Mouse (Mus musculus) CH12.LX (cell line): ENCODE results near the gene Maco1. TPM values are rescaled to one million over a fixed set of nuclear protein-coding genes. Genes with fewer than 3 reads are reported as not detected.

Source experiments
- DNase-seq: peaks from one replicate; pipeline ENCODE4 v3.0.0-alpha.2; 2013; ENCODE audit errors: extremely low read depth
- H3K27ac ChIP-seq: 2 replicates; pipeline ENCODE4 v1.5.1; 2012; ENCODE audit warnings: low read depth, mild to moderate bottlenecking, control low read depth, moderate library complexity; ENCODE audit not compliant: insufficient read depth
- H3K27me3 ChIP-seq: replicated peaks from 2 replicates; pipeline ENCODE3; 2012; ENCODE audit warnings: inconsistent platforms
- H3K36me3 ChIP-seq, 2 experiments: replicated peaks in 1 of 2; 2 replicates each; pipeline versions ENCODE3 to v1.6.1; 2012; ENCODE audit warnings: inconsistent platforms in 1 of 2, low read length in 1 of 2, mild to moderate bottlenecking in 1 of 2, mixed read lengths in 1 of 2, moderate library complexity in 1 of 2; ENCODE audit not compliant: control insufficient read depth in 1 of 2, insufficient read depth in 1 of 2
- H3K4me1 ChIP-seq, 2 experiments: 2 replicates each; pipeline ENCODE4 v1.6.1; 2012; ENCODE audit warnings: inconsistent platforms in 1 of 2, moderate library complexity in 1 of 2; ENCODE audit not compliant: insufficient read depth in 2 of 2, control insufficient read depth in 1 of 2
- H3K4me2 ChIP-seq: 2 replicates; pipeline ENCODE4 v1.6.1; 2012; ENCODE audit warnings: low read depth, mild to moderate bottlenecking, control low read depth; ENCODE audit not compliant: poor library complexity, insufficient read depth, severe bottlenecking
- H3K4me3 ChIP-seq, 3 experiments: fragments of 150-350 bp in 1 of 3; sonication (generic) in 1 of 3; replicated peaks in 1 of 3; 2 replicates each; pipeline versions ENCODE3 to v1.5.1; 2011 to 2012; ENCODE audit warnings: low read depth in 2 of 3, low read length in 2 of 3, mild to moderate bottlenecking in 2 of 3, moderate library complexity in 2 of 3, control low read depth in 1 of 3, improper control_type of control experiment in 1 of 3, inconsistent platforms in 1 of 3, mixed read lengths in 1 of 3; ENCODE audit not compliant: poor library complexity in 1 of 3
- H3K79me2 ChIP-seq: replicated peaks from 2 replicates; pipeline ENCODE4 v1.6.1; 2012; ENCODE audit warnings: mild to moderate bottlenecking, moderate library complexity; ENCODE audit not compliant: control insufficient read depth, poor library complexity, insufficient read depth, severe bottlenecking; ENCODE audit errors: extremely low read depth
- H3K9ac ChIP-seq: 2 replicates; pipeline ENCODE4 v1.6.1; 2012; ENCODE audit warnings: low read depth, mild to moderate bottlenecking, control low read depth, moderate library complexity; ENCODE audit not compliant: insufficient read depth
- H3K9me3 ChIP-seq: replicated peaks from 2 replicates; pipeline ENCODE3; 2012; ENCODE audit warnings: low read length, inconsistent platforms, mixed read lengths
- CHD1 ChIP-seq: IDR thresholded peaks from 2 replicates; pipeline ENCODE4 v1.6.1; 2012; ENCODE audit warnings: low read depth, low read length, improper control_type of control experiment, inconsistent platforms
- CHD2 ChIP-seq: IDR thresholded peaks from 2 replicates; pipeline ENCODE4 v1.6.1; 2011; ENCODE audit warnings: low read length, improper control_type of control experiment
- CTCF ChIP-seq, 2 experiments: IDR thresholded peaks in 1 of 2; conservative IDR thresholded peaks in 1 of 2; 2 replicates each; pipeline ENCODE4 v1.5.1; 2011 to 2012; ENCODE audit warnings: low read depth in 2 of 2, low read length in 2 of 2, improper control_type of control experiment in 1 of 2, inconsistent platforms in 1 of 2, mild to moderate bottlenecking in 1 of 2, moderate library complexity in 1 of 2
- ELF1 ChIP-seq: IDR thresholded peaks from 2 replicates; pipeline ENCODE4 v1.6.1; 2014; ENCODE audit warnings: low read depth, mild to moderate bottlenecking, inconsistent platforms, low read length, improper control_type of control experiment
- ETS1 ChIP-seq: conservative IDR thresholded peaks from 2 replicates; pipeline ENCODE4 v1.6.1; 2012; ENCODE audit warnings: low read depth, mild to moderate bottlenecking, inconsistent platforms, low read length, improper control_type of control experiment, moderate library complexity
- GABPA ChIP-seq: IDR thresholded peaks from 2 replicates; pipeline ENCODE4 v1.6.1; 2012; ENCODE audit warnings: low read depth, low read length, improper control_type of control experiment, inconsistent platforms; ENCODE audit not compliant: insufficient replicate concordance
- HCFC1 ChIP-seq: IDR thresholded peaks from 2 replicates; pipeline ENCODE4 v1.6.1; 2012; ENCODE audit warnings: low read depth, mild to moderate bottlenecking, inconsistent platforms, low read length, improper control_type of control experiment
- IRF4 ChIP-seq: IDR thresholded peaks from 2 replicates; pipeline ENCODE4 v1.6.1; 2014; ENCODE audit warnings: low read depth, mild to moderate bottlenecking, inconsistent platforms, low read length, improper control_type of control experiment
- JUN ChIP-seq: IDR thresholded peaks from 2 replicates; pipeline ENCODE4 v1.6.1; 2011; ENCODE audit warnings: low read depth, mild to moderate bottlenecking, low read length, improper control_type of control experiment, moderate library complexity; ENCODE audit not compliant: insufficient read depth
- KAT2A ChIP-seq: IDR thresholded peaks from 2 replicates; pipeline ENCODE4 v1.6.1; 2012; ENCODE audit warnings: low read length, improper control_type of control experiment, inconsistent platforms; ENCODE audit not compliant: insufficient replicate concordance
- MAFK ChIP-seq: IDR thresholded peaks from 2 replicates; pipeline ENCODE4 v1.6.1; 2011; ENCODE audit warnings: low read length, improper control_type of control experiment; ENCODE audit not compliant: insufficient replicate concordance
- MAZ ChIP-seq: IDR thresholded peaks from 2 replicates; pipeline ENCODE4 v1.6.1; 2012; ENCODE audit warnings: low read depth, mild to moderate bottlenecking, inconsistent platforms, low read length, improper control_type of control experiment, moderate library complexity
- NELFE ChIP-seq: IDR thresholded peaks from 2 replicates; pipeline ENCODE4 v1.6.1; 2011; ENCODE audit warnings: low read depth, low read length, improper control_type of control experiment
- PAX5 ChIP-seq: IDR thresholded peaks from 2 replicates; pipeline ENCODE4 v1.6.1; 2012; ENCODE audit warnings: low read length, inconsistent platforms, mixed read lengths
- POLR2AphosphoS2 ChIP-seq: IDR thresholded peaks from 2 replicates; pipeline ENCODE4 v1.6.1; 2011; ENCODE audit warnings: low read depth, low read length, improper control_type of control experiment
- SIN3A ChIP-seq: IDR thresholded peaks from 2 replicates; pipeline ENCODE4 v1.6.1; 2012; ENCODE audit warnings: low read length, improper control_type of control experiment, inconsistent platforms
- SMC3 ChIP-seq: IDR thresholded peaks from 2 replicates; pipeline ENCODE4 v1.6.1; 2011; ENCODE audit warnings: low read depth, low read length, improper control_type of control experiment
- UBTF ChIP-seq: IDR thresholded peaks from 2 replicates; pipeline ENCODE4 v1.6.1; 2012; ENCODE audit warnings: low read depth, mild to moderate bottlenecking, inconsistent platforms, low read length, improper control_type of control experiment, moderate library complexity
- USF1 ChIP-seq: IDR thresholded peaks from 2 replicates; pipeline ENCODE4 v1.6.1; 2014; ENCODE audit warnings: low read depth, mild to moderate bottlenecking, inconsistent platforms, low read length, improper control_type of control experiment
- USF2 ChIP-seq: conservative IDR thresholded peaks from 2 replicates; pipeline ENCODE4 v1.6.1; 2011; ENCODE audit warnings: low read depth, low read length, improper control_type of control experiment
- ZC3H11A ChIP-seq: IDR thresholded peaks from 2 replicates; pipeline ENCODE4 v1.6.1; 2012; ENCODE audit warnings: low read depth, mild to moderate bottlenecking, inconsistent platforms, low read length, improper control_type of control experiment
- ZKSCAN1 ChIP-seq: IDR thresholded peaks from 2 replicates; pipeline ENCODE4 v1.6.1; 2012; ENCODE audit warnings: low read depth, inconsistent platforms, low read length, improper control_type of control experiment, borderline replicate concordance
- ZMIZ1 ChIP-seq: IDR thresholded peaks from 2 replicates; pipeline ENCODE4 v1.6.1; 2012; ENCODE audit warnings: low read depth, mild to moderate bottlenecking, inconsistent platforms, low read length, improper control_type of control experiment
- dilution Hi-C: fragments of 300-500 bp; cut with MboI; formaldehyde crosslinking; loops from 2 replicates; pipeline ENCODE4 v1.14.3; 2020; ENCODE audit warnings: low sequenced_read_pairs; ENCODE audit not compliant: extremely low pct_unique_long_range_greater_than_20kb, extremely low pct_ligation_motif_present
- in situ Hi-C: fragments of 300-500 bp; cut with MboI; formaldehyde crosslinking; loops from 3 replicates; pipeline ENCODE4 v1.14.3; 2019; ENCODE audit warnings: low sequenced_read_pairs, low pct_ligation_motif_present, low pct_unique_long_range_greater_than_20kb, mixed read lengths
- polyA plus RNA-seq: library from polyadenylated mRNA; unstranded; fragments of >175 nt; gene quantifications from 2 replicates; pipeline ENCODE4 v1.2.1, GENCODE M21; 2012; ENCODE audit warnings: low read depth; ENCODE audit not compliant: insufficient read length
- total RNA-seq, 2 experiments: library from RNA; depleted of rRNA; stranded (reverse); fragments of 300-350 nt in 1 of 2; fragments of >200 nt in 1 of 2; gene quantifications; 2 replicates each; pipeline ENCODE4 v1.2.3; 2012 to 2014

Gene Maco1
- total and polyA plus RNA-seq, 3 experiments, result 15.8 to 19.8 (median 17.3) TPM

GRCm38 (mm10) chr4:134865340-134865739 is 12.2 kb upstream of the Maco1 start:
- dilution Hi-C loops, result no loop called here
- Histone ChIP-seq H3K4me1 (peaks cover 0 to 9% of the 10 kb centered on the region in 2 experiments; a peak in 2 of 4 replicates), H3K9me3 (no peaks in the 10 kb centered on the region), H3K4me3 (no peak overlapping the region), H3K27ac (no peak overlapping the region), H3K79me2 (no peaks in the 10 kb centered on the region), H3K36me3 (no peaks in the 10 kb centered on the region), H3K4me2 (no peak overlapping the region), H3K9ac (no peak overlapping the region), H3K27me3 (peaks cover 36% of the 10 kb centered on the region)
- in situ Hi-C loops, result no loop called here
- TF ChIP-seq MAFK, result no peak
- TF ChIP-seq ZMIZ1, result no peak
- no peak for TF ChIP-seq NELFE
- TF ChIP-seq ZKSCAN1, result no peak
- no peak for TF ChIP-seq USF2
- no peak for TF ChIP-seq SIN3A
- TF ChIP-seq USF1, result no peak
- TF ChIP-seq PAX5, result no peak
- TF ChIP-seq CHD2, result no peak
- no peak for TF ChIP-seq ETS1
- TF ChIP-seq CTCF (conservative IDR thresholded peaks at IDR 0.05 in 1 of 2, IDR thresholded peaks at IDR 0.05 in 1 of 2; ENCODE audit: low read depth in 2 of 2, low read length in 2 of 2), result no peak
- no peak for TF ChIP-seq GABPA
- TF ChIP-seq IRF4, result no peak
- TF ChIP-seq SMC3, result no peak
- no peak for TF ChIP-seq KAT2A
- DNase-seq, result no peak

GRCm38 (mm10) chr4:134863937-134864729 is 11.0 kb upstream of the Maco1 start, which contains the start of gene Rhd:
Gene Rhd, plus strand, starts transcription at chr4:134864536.
- no peak within 1 kb of the TSS for H3K4me3 ChIP-seq
- in situ Hi-C loops (no loop called here), dilution Hi-C loops (no loop called here)
- H3K4me1 ChIP-seq, result peaks cover 0 to 9% of the 10 kb centered on the region in 2 experiments; a peak in 2 of 4 replicates
- DNase-seq, result no peak
- H3K27ac ChIP-seq, result no peak within 1 kb of the TSS
- H3K9ac ChIP-seq, result no peak within 1 kb of the TSS
- H3K36me3 ChIP-seq, result no peaks in the 10 kb centered on the region
- H3K27me3 ChIP-seq, result peaks cover 36% of the 10 kb centered on the region
- no peak within 1 kb of the TSS for H3K4me2 ChIP-seq
- H3K9me3 ChIP-seq, result no peaks in the 10 kb centered on the region
- TF ChIP-seq UBTF (no peak), MAZ (no peak), KAT2A (no peak), ZC3H11A (no peak), POLR2AphosphoS2 (no peak), CTCF (conservative IDR thresholded peaks at IDR 0.05 in 1 of 2, IDR thresholded peaks at IDR 0.05 in 1 of 2; ENCODE audit: low read depth in 2 of 2, low read length in 2 of 2) (no peak), ELF1 (no peak), ETS1 (no peak), HCFC1 (no peak), IRF4 (no peak), JUN (no peak), CHD1 (no peak), USF2 (no peak), SIN3A (no peak), ZKSCAN1 (no peak), NELFE (no peak)
- no peaks in the 10 kb centered on the region for H3K79me2 ChIP-seq
